Mouse (Mus musculus): Measurements from ENCODE around the gene Ugt1a6b. TPM values are rescaled to one million over a fixed set of nuclear protein-coding genes. Genes with fewer than 3 reads are reported as not detected.
A peak's percentile ranks its signal among the peaks of the same experiment; 100 is the strongest.
"Not testable (repeated sequence)": the region's sequence is repeated elsewhere in the genome, so short reads cannot be mapped to it uniquely, and the experiment has no call there.

Ugt1a6b gene
- total RNA-seq, 2 experiments from 2014 or later, result 0.30 TPM; not detected in 1

- DNase-seq (ENCODE audit: low spot score in 2 of 2), result not testable (repeated sequence)
These were observed 17.5 kb downstream of the Ugt1a6b start for GRCm38 (mm10) chr1:88120550-88120949.

- DNase-seq (ENCODE audit: low spot score in 2 of 2), result not testable (repeated sequence)
These were observed 18.5 kb downstream of the Ugt1a6b start for GRCm38 (mm10) chr1:88121521-88121920.

DNA sequence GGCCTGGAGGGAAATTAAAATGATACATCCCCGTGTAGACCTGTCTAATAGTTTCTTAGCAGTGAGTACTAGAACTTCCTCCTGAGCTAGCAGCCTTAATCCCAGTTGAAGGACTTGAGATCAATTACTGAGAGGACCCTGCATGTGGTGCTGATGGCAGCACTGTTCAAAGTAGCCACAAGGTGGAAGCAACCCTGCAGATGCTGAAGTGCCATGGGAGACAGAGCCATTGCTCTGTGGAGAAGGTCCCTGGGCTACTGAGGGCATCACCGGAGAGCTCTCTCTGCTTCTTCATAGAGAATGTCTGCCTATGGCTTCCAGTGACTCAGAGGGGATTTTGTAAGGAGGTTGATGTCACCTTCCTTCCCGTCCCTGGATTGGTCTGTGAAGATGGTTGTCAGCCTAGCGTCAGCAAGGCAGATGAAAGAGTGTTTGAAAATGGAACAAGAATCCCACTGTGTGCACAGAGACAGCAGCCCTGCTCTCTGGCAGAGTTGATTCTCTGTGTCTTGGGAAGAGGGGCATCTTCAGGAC lies 22.8 kb downstream of the Ugt1a6b start:
- DNase-seq (ENCODE audit: low spot score in 2 of 2), result not testable (repeated sequence)

GRCm38 (mm10) chr1:88129091-88129490 lies 26.0 kb downstream of the Ugt1a6b start:
- not testable (repeated sequence) for DNase-seq (ENCODE audit: low spot score in 2 of 2)

DNA sequence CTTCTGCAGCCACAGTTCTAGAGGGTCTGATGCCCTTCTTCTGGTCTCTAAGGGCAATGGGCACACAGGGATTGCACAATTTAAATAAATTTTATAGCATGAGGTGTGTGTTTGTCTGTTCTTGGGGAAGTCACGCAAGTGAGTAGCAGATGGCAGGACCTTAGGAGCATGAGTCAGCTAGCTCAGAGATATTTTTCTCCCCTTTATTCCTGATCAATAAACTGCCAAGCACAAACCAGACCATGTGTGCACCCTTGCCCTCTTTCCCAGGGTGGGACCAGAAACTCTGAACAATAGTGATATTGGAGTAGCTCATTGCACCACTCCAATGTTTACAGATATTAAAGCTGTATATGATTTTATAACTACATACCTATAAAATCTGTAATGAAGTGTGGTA lies 27.2 kb downstream of the Ugt1a6b start:
- not testable (repeated sequence) for DNase-seq (ENCODE audit: low spot score in 2 of 2)

GRCm38 (mm10) chr1:88133908-88134456 lies 30.9 kb downstream of the Ugt1a6b start:
- no peak for DNase-seq (ENCODE audit: low spot score in 2 of 2)

- DNase-seq (ENCODE audit: low spot score in 2 of 2), result not testable (repeated sequence)
These were observed 31.5 kb downstream of the Ugt1a6b start, which contains the start of gene Ugt1a6a for GRCm38 (mm10) chr1:88134457-88135011. Ugt1a6a (plus strand) TSS chr1:88134809.

GRCm38 (mm10) chr1:88135229-88135904 lies 32.3 kb downstream of the Ugt1a6b start:
- not testable (repeated sequence) for DNase-seq (ENCODE audit: low spot score in 2 of 2)

DNA sequence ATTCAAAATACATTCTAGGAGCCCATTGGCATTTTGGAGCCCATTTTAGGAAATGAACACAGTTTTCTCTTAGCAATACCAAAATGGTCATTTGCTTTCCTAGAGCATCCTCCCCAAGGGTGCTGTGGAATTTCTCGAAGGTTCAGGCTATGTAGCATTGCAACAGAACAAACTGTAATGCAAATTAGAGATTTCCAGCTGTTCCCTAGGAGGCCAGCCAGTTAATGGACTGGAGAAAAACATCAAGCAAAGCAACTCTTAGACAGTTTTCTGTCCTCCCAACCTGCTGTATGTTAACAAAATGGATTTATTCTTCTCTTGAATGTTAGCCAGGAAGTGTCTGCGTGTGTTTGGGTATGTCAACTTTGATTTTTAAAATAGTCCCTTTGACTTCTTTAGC lies 33.6 kb downstream of the Ugt1a6b start:
- DNase-seq (ENCODE audit: low spot score in 2 of 2), result no peak

GRCm38 (mm10) chr1:88137264-88137663 lies 34.2 kb downstream of the Ugt1a6b start:
- DNase-seq (ENCODE audit: low spot score in 2 of 2), result no peak

- DNase-seq (ENCODE audit: low spot score in 2 of 2), result no peak
These were observed 35.1 kb downstream of the Ugt1a6b start for GRCm38 (mm10) chr1:88138145-88138544.

- not testable (repeated sequence) for DNase-seq (ENCODE audit: low spot score in 2 of 2)
These were observed 37.4 kb downstream of the Ugt1a6b start for GRCm38 (mm10) chr1:88140492-88140891.

DNA sequence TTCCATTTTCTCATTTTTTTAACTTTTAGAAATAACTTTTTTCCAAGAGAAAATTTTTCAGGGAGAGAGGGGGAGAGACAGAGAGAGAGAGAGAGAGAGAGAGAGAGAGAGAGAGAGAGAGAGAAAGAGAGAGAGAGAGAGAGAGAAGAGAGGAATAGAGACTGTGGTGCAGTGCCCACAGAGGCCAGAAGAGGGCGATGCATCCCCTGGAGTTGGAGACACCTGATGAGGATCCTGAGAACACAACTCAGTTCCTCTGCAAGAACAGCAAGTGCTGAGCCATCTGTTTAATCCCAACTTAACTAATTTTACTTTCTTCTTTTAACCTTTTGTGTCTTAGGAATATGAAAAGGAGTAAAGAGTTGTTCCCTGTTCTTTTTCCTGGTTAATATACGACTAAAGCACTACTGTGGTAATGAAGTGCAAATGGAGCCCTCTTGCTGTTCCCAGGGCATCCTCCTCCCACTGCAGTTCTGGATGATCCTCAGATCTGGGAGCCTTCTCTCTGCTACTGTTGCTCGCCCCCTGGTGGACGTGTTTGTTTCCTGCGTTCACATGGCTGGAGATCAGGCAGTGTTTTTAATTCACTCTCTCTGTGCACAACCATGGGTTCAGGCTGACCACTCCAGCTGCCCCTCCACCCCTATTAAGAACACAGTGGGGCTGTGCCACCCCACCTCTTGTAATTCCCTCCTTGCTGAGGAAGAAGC lies 41.1 kb downstream of the Ugt1a6b start:
- peak in 1 of 2 experiments; percentile 24 for DNase-seq (ENCODE audit: low spot score in 2 of 2)

- not testable (repeated sequence) for DNase-seq (ENCODE audit: low spot score in 2 of 2)
These were observed 42.2 kb downstream of the Ugt1a6b start for GRCm38 (mm10) chr1:88145278-88145677.

GRCm38 (mm10) chr1:88150133-88150532 lies 47.1 kb downstream of the Ugt1a6b start:
- not testable (repeated sequence) for DNase-seq (ENCODE audit: low spot score in 2 of 2)

DNA sequence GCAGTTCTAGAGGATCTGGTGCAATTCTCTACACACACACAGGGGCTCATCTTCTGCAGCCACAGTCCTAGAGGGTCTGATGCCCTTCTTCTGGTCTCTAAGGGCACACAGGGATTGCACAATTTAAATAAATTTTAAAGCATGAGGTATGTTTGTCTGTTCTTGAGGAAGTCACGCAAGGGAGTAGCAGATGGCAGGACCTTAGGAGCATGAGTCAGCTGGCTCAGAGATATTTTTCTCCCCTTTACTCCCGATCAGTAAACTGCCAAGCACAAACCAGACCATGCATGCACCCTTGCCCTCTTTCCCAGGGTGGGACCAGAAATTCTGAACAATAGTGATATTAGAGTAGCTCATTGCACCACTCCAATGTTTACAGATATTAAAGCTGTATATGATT lies 55.4 kb downstream of the Ugt1a6b start:
- DNase-seq (ENCODE audit: low spot score in 2 of 2), result no peak

GRCm38 (mm10) chr1:88165711-88166110 lies 62.7 kb downstream of the Ugt1a6b start, which contains the start of gene Ugt1a5:
Ugt1a5 (plus strand) TSS chr1:88166012.
- no peak for DNase-seq (ENCODE audit: low spot score in 2 of 2)

GRCm38 (mm10) chr1:88172190-88172589 lies 69.1 kb downstream of the Ugt1a6b start:
- DNase-seq (ENCODE audit: low spot score in 2 of 2), result not testable (repeated sequence)

- DNase-seq (ENCODE audit: low spot score in 2 of 2), result no peak
These were observed 76.6 kb downstream of the Ugt1a6b start for GRCm38 (mm10) chr1:88179657-88180056.

DNA sequence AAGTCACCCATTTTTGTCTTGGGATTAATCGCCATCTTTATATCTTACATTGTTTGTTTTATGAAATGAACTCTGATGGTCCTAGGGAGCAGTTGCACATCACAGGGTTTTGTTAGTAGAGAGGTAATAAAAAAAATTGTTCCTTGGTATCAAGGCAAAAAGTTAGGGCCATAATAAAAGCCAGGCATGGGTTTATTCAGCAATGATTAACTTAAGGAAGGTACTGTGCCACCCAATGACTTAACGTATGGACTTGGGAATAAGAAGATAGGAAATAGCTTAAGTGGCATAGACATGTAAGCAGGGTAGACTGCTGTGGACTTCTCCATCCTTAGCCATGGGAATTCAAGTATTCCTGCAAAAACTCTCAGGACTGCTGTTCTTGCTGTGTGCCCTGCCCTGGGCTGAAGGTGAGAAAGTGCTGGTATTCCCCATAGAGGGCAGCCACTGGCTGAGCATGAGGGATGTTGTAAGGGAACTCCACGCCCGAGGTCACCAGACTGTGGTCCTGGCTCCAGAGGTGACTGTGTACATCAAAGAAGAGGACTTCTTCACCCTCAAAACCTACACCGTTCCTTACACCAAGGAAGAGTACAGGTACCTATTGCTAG lies 83.4 kb downstream of the Ugt1a6b start:
- no peak for DNase-seq (ENCODE audit: low spot score in 2 of 2)

GRCm38 (mm10) chr1:88192136-88192535 lies 89.1 kb downstream of the Ugt1a6b start:
- DNase-seq (ENCODE audit: low spot score in 2 of 2), result no peak

Data from left cerebral cortex, adult 18-20 months (tissue).